Mouse (Mus musculus): Measurements from ENCODE around the gene C1qtnf4.

The C1qtnf4 gene

GRCm38 (mm10) chr2:90922636-90923035 lies 37.0 kb downstream of the C1qtnf4 start:
- no peak for DNase-seq (ENCODE audit: extremely low read depth, low read depth, low spot score)

GRCm38 (mm10) chr2:90928566-90928965 lies 42.9 kb downstream of the C1qtnf4 start:
- DNase-seq (ENCODE audit: extremely low read depth, low read depth, low spot score): no peak

GRCm38 (mm10) chr2:90931829-90932228 lies 46.2 kb downstream of the C1qtnf4 start:
- DNase-seq (ENCODE audit: extremely low read depth, low read depth, low spot score): no peak

DNA sequence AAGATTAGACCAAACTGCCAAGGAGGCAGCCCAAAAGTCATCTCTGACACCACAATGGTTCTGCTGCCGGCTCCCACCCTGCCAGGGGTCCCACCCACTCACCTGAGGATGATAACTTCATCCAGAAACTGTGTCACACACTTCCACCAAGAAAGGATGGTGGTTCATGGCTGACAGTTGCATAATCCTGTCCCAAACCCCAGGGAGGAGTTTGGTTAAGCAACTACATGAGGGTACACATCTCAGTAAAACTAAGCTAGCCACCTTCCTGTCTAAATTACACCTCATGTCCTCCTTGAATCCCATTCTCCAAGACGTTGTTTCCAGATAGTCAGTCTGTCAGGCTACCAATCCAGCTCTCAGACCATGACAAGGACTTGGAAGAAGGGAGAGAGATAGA lies 46.6 kb downstream of the C1qtnf4 start:
- no peak for DNase-seq (ENCODE audit: extremely low read depth, low read depth, low spot score)

DNA sequence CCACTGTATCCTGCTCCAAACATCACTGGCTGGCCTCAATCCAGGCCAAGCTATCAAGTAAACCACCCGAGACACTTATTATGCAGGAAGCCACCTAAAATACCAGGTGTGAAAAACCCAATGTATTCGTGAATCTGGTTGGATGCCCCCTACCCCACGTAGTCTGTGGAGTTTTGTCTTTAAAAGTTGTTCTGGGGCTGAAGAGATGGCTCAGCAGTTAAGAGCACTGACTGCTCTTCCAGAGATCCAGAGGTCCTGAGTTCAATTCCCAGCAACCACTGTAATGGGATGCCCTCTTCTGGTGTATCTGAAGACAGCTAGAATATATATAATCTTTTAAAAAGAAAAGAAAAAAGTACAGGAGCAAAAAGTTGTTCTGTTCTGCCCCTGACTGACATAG lies 52.7 kb downstream of the C1qtnf4 start:
- no peak for DNase-seq (ENCODE audit: extremely low read depth, low read depth, low spot score)

DNA sequence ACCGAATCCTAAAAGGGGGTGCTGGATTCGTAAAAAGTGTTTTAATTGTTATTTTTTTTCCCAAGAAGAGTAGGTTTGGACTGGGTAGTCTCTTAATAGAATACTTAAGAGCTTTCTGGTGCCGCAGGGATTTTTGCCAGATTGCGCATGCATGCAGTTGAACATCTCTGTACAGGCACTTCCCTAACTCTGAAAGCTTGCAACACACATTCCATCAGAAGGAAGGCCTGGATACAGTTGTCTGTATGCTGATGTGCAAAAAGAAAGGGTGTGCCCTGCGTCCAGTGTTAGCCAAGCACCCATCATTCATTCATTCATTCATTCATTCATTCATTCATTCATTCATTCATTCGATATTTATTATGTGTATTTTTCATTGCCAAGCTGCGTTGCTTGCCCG lies 54.1 kb downstream of the C1qtnf4 start:
- DNase-seq (ENCODE audit: extremely low read depth, low read depth, low spot score): peak; percentile 43
